Mouse (Mus musculus) embryonic facial prominence, embryonic 11.5 days (tissue): ENCODE results near the gene Lactbl1. TPM values are rescaled to one million over a fixed set of nuclear protein-coding genes. Genes with fewer than 3 reads are reported as not detected.

Source experiments
- ATAC-seq: fragments of 200-750 bp; cut with Nextera tagmentation; replicated peaks from 2 replicates; pipeline ENCODE4 v1.8.0; 2017; ENCODE audit warnings: low read depth; ENCODE audit not compliant: insufficient number of reproducible peaks, low FRiP score, low TSS enrichment
- DNase-seq: peaks from one replicate; pipeline ENCODE4 v3.0.0-alpha.2; 2015; ENCODE audit warnings: low spot score
- H3K27ac ChIP-seq: fragments of 300-500 bp; sonication (generic); replicated peaks from 2 replicates; pipeline ENCODE4 v1.5.1; 2014; ENCODE audit warnings: mild to moderate bottlenecking, low read depth, low read length, control low read depth
- H3K27me3 ChIP-seq: fragments of 300-500 bp; sonication (generic); 2 replicates; pipeline ENCODE4 v1.6.1; 2014; ENCODE audit warnings: mild to moderate bottlenecking, low read length, moderate library complexity, mixed read lengths; ENCODE audit not compliant: control insufficient read depth, insufficient read depth
- H3K36me3 ChIP-seq: fragments of 300-500 bp; sonication (generic); replicated peaks from 2 replicates; pipeline ENCODE4 v1.6.1; 2014; ENCODE audit warnings: low read depth, mild to moderate bottlenecking, low read length, moderate library complexity, mixed read lengths; ENCODE audit not compliant: control insufficient read depth, insufficient read depth
- H3K4me1 ChIP-seq: fragments of 300-500 bp; sonication (generic); 2 replicates; pipeline ENCODE4 v1.6.1; 2014; ENCODE audit warnings: low read length, mixed read lengths; ENCODE audit not compliant: control insufficient read depth, insufficient read depth
- H3K4me2 ChIP-seq: fragments of 300-500 bp; sonication (generic); 2 replicates; pipeline ENCODE4 v1.6.1; 2014; ENCODE audit warnings: low read depth, mild to moderate bottlenecking, control low read depth, low read length, moderate library complexity
- H3K4me3 ChIP-seq: fragments of 300-500 bp; sonication (generic); 2 replicates; pipeline ENCODE4 v1.5.1; 2014; ENCODE audit warnings: low read depth, low read length, control low read depth
- H3K9ac ChIP-seq: fragments of 300-500 bp; sonication (generic); replicated peaks from 2 replicates; pipeline ENCODE4 v1.6.1; 2014; ENCODE audit warnings: mild to moderate bottlenecking, control low read depth, low read length
- H3K9me3 ChIP-seq: fragments of 300-500 bp; sonication (generic); replicated peaks from 2 replicates; pipeline ENCODE4 v1.6.1; 2016; ENCODE audit warnings: mild to moderate bottlenecking, low read length, inconsistent platforms, mixed read lengths; ENCODE audit not compliant: control insufficient read depth
- WGBS: fragments of 180-500 bp; shearing (Covaris S2); extraction: QIAGEN DNeasy Blood & Tissue Kit; methylation state at CpG from one replicate; pipeline ENCODE4 v1.1.7; 2014; 5-methylcytosine and 5-hydroxymethylcytosine counted together
- polyA plus RNA-seq: library from polyadenylated mRNA; unstranded; fragments of >200 nt; fragmentation: Nextera tagmentation; extraction: Ambion mirVana; gene quantifications from 2 replicates; pipeline ENCODE4 v1.2.1, GENCODE M21; 2014

Gene Lactbl1
- polyA plus RNA-seq, 1 experiment from 2014 or later, result not detected

- H3K36me3 ChIP-seq, result no peaks in the 10 kb centered on the region
- H3K9ac ChIP-seq, result no peak overlapping the region
- DNase-seq (peak; percentile 87), ATAC-seq (no peak)
- no peak overlapping the region for H3K27ac ChIP-seq
- H3K9me3 ChIP-seq, result no peaks in the 10 kb centered on the region
- 3% methylated on average over 1 of the region's 1 CpGs for WGBS
- H3K4me1 ChIP-seq, result no peaks in the 10 kb centered on the region
- no peaks in the 10 kb centered on the region for H3K27me3 ChIP-seq
- no peak overlapping the region for H3K4me3 ChIP-seq
- H3K4me2 ChIP-seq, result no peak overlapping the region
Measured at GRCm38 (mm10) chr4:136621336-136621735, 1.1 kb upstream of the Lactbl1 start.

GRCm38 (mm10) chr4:136621956-136622355 is 465 bp upstream of the Lactbl1 start:
- Histone ChIP-seq H3K27ac (no peak overlapping the region), H3K27me3 (no peaks in the 10 kb centered on the region), H3K36me3 (no peaks in the 10 kb centered on the region), H3K9me3 (no peaks in the 10 kb centered on the region), H3K4me3 (no peak overlapping the region), H3K4me2 (no peak overlapping the region), H3K4me1 (no peaks in the 10 kb centered on the region), H3K9ac (no peak overlapping the region)
- 49% methylated on average over 5 of the region's 5 CpGs for WGBS
- ATAC-seq (no peak), DNase-seq (no peak)

GRCm38 (mm10) chr4:136626590-136626989 is 4.2 kb downstream of the Lactbl1 start:
- no peak for ATAC-seq

GRCm38 (mm10) chr4:136631237-136631994 is 9.0 kb downstream of the Lactbl1 start:
- H3K4me1 ChIP-seq, result no peaks in the 10 kb centered on the region
- H3K36me3 ChIP-seq, result no peaks in the 10 kb centered on the region
- no peak overlapping the region for H3K4me3 ChIP-seq
- no peak overlapping the region for H3K4me2 ChIP-seq
- DNase-seq (no peak), ATAC-seq (no peak)
- no peak overlapping the region for H3K27ac ChIP-seq
- H3K9ac ChIP-seq, result no peak overlapping the region
- peaks cover under 1% of the 10 kb centered on the region for H3K27me3 ChIP-seq
- no peaks in the 10 kb centered on the region for H3K9me3 ChIP-seq
- 85% methylated on average over 11 of the region's 11 CpGs for WGBS

More at GRCm38 (mm10) chr4:136626590-136626989, 4.2 kb downstream of the Lactbl1 start:
- no peaks in the 10 kb centered on the region for H3K9me3 ChIP-seq
- H3K4me1 ChIP-seq, result no peaks in the 10 kb centered on the region
- no peak overlapping the region for H3K9ac ChIP-seq
- no peak overlapping the region for H3K4me2 ChIP-seq
- no peak overlapping the region for H3K4me3 ChIP-seq
- H3K36me3 ChIP-seq, result no peaks in the 10 kb centered on the region
- 63% methylated on average over 6 of the region's 6 CpGs for WGBS
- no peak for DNase-seq
- no peaks in the 10 kb centered on the region for H3K27me3 ChIP-seq
- no peak overlapping the region for H3K27ac ChIP-seq

- Histone ChIP-seq H3K36me3 (no peaks in the 10 kb centered on the region), H3K27me3 (peaks cover 22% of the 10 kb centered on the region), H3K9me3 (no peaks in the 10 kb centered on the region), H3K4me1 (no peaks in the 10 kb centered on the region; the same call in 1 of the 2 replicates), H3K4me3 (no peak overlapping the region), H3K27ac (no peak overlapping the region), H3K4me2 (no peak overlapping the region), H3K9ac (no peak overlapping the region)
- DNase-seq (no peak), ATAC-seq (no peak)
Measured at GRCm38 (mm10) chr4:136635995-136636394, 13.6 kb downstream of the Lactbl1 start.

- Histone ChIP-seq H3K4me3 (no peak overlapping the region), H3K9me3 (no peaks in the 10 kb centered on the region), H3K4me2 (no peak overlapping the region), H3K36me3 (no peaks in the 10 kb centered on the region), H3K27ac (no peak overlapping the region), H3K27me3 (peaks cover 22% of the 10 kb centered on the region), H3K4me1 (no peaks in the 10 kb centered on the region; the same call in 1 of the 2 replicates), H3K9ac (no peak overlapping the region)
- WGBS, result 59% methylated on average over 5 of the region's 5 CpGs
- ATAC-seq, result no peak
- no peak for DNase-seq
Measured at GRCm38 (mm10) chr4:136636511-136636910, 14.1 kb downstream of the Lactbl1 start.

GRCm38 (mm10) chr4:136636983-136637562 is 14.7 kb downstream of the Lactbl1 start:
- H3K27ac ChIP-seq, result no peak overlapping the region
- H3K36me3 ChIP-seq, result no peaks in the 10 kb centered on the region
- H3K9me3 ChIP-seq, result no peaks in the 10 kb centered on the region
- 16% methylated on average over 37 of the region's 37 CpGs for WGBS
- ATAC-seq, result no peak
- DNase-seq, result no peak
- H3K4me2 ChIP-seq, result peak overlapping the region; percentile 97
- peaks cover 22% of the 10 kb centered on the region for H3K27me3 ChIP-seq
- peak overlapping the region; percentile 55 for H3K9ac ChIP-seq
- H3K4me3 ChIP-seq, result peak overlapping the region; percentile 36
- H3K4me1 ChIP-seq, result no peaks in the 10 kb centered on the region; the same call in 1 of the 2 replicates

GRCm38 (mm10) chr4:136637563-136638229 is 15.3 kb downstream of the Lactbl1 start:
- Histone ChIP-seq H3K9me3 (no peaks in the 10 kb centered on the region), H3K36me3 (no peaks in the 10 kb centered on the region), H3K9ac (peak overlapping the region; percentile 55), H3K27me3 (peaks cover 22% of the 10 kb centered on the region), H3K4me3 (peak overlapping the region; percentile 36), H3K4me2 (peak overlapping the region; percentile 97), H3K4me1 (no peaks in the 10 kb centered on the region; the same call in 1 of the 2 replicates), H3K27ac (no peak overlapping the region)
- WGBS, result 3% methylated on average over 74 of the region's 76 CpGs
- ATAC-seq (no peak; the same call in 1 of the 2 replicates), DNase-seq (peak; percentile 65)
